Mouse (Mus musculus) gastrocnemius, postnatal 10 days (tissue): ENCODE measurements around the gene Ube2b. TPM values are rescaled to one million over a fixed set of nuclear protein-coding genes. Genes with fewer than 3 reads are reported as not detected.

ENCODE experiments used
- DNase-seq: peaks from one replicate; pipeline ENCODE4 v3.0.0; 2021; ENCODE audit warnings: mixed read lengths
- long read RNA-seq, 2 experiments: library from polyadenylated mRNA; stranded (forward); transcript quantifications; one replicate each; pipeline ENCODE4 v2.0.0; 2021
- total RNA-seq, 2 experiments: library from RNA; stranded (reverse); gene quantifications; 2 replicates each; pipeline ENCODE4 v1.2.3; 2021

The Ube2b gene
- total RNA-seq, result 100 to 1,000 TPM; 241 to 249 TPM
- long read RNA-seq, experiment 1, transcript Ube2b-201 (6 exons, 1,792 nt), result major isoform, 92 of 113 reads
- long read RNA-seq, experiment 1, transcript Ube2b-202 (7 exons, 585 nt), result minor isoform, 12 of 113 reads
- long read RNA-seq, experiment 1, partial matches to known transcripts, result 5 of 113 reads
- long read RNA-seq, experiment 1, other reads (novel, unspliced or antisense), result 4 of 113 reads
- long read RNA-seq, experiment 2, transcript Ube2b-202 (7 exons, 585 nt), result minor isoform, 10 of 122 reads
- long read RNA-seq, experiment 2, transcript Ube2b-201 (6 exons, 1,792 nt), result major isoform, 100 of 122 reads
- long read RNA-seq, experiment 2, partial matches to known transcripts, result 4 of 122 reads
- long read RNA-seq, experiment 2, other reads (novel, unspliced or antisense), result 8 of 122 reads

DNA sequence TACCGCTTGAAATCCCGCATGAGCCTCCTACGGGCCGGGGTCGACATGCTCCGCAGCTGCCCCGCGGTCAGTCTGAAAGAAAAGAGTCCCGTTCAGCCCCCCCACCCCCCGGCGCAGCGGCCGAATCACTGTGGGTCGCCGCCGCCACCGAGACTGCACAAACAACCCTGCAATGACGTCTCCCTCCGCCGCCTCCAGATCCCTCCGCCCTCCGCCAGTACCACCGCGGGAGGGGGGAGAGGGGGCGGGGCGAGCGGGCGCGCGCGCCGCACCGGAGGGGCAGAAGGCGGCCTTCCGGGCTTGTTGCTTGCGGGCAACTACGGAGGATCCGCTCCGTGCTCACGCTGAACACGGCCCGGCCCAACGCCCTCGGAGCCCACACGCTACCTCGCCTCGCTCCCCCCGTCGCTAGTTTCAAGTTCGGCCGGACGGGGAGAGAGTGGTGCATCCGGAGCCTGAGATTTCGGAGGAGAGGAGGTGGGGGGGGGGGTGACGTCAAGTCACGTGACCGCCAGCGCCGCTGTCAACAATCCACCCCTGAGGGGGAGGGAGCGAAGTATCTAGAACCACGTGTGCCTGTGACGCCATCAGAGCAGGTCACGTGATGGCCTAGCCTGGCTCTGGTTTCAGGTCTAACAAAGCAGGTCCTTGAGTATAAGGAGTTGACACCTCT, at the start of gene Ube2b:
Ube2b (minus strand) TSS at position 473 of the 673 bp plus-strand sequence.
- DNase-seq, result peak; percentile 96

GRCm38 (mm10) chr11:52046446-52047165, 46.0 kb upstream of the Ube2b start:
- DNase-seq, result no peak

DNA sequence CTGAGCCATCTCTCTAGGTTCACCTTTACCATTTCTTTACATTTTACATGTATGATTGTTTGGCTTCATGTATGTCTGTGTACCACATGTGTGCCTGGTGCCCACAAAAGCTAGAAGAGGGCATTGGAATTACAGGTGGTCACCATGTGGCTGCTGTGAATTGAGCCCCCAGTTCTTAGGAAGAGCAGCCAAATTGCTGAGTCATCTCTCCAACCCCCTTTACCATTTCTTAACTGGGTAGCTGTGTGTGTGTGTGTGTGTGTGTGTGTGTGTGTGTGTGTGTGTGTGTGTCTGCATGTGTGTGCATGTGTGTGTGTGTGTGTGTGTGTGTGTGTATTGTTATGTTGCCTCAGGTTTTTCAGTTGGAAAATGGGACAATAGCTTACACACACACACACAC, 43.6 kb upstream of the Ube2b start:
- DNase-seq, result no peak

DNA sequence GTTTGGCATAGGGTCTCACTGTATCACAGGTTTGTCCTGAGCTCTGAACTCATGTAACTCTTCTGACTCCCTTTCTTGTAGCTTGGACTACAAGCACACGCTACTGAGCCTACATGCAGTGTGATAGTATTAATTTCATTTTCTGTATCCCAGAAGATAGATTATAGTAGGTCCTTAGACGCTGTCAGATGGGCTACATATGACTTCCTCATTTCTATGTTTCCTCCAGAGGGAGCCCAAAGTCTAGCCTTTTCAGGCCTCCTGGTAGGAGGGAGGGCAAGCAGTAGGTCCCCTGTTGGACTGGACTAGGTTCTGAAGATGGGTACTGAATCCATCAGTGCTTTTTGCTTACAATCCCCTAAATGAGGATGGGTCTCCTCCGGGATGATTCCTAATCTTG, 42.7 kb upstream of the Ube2b start:
- DNase-seq, result no peak

GRCm38 (mm10) chr11:52037659-52038058, 37.1 kb upstream of the Ube2b start:
- no peak for DNase-seq

GRCm38 (mm10) chr11:52035905-52036304, 35.3 kb upstream of the Ube2b start:
- no peak for DNase-seq

DNA sequence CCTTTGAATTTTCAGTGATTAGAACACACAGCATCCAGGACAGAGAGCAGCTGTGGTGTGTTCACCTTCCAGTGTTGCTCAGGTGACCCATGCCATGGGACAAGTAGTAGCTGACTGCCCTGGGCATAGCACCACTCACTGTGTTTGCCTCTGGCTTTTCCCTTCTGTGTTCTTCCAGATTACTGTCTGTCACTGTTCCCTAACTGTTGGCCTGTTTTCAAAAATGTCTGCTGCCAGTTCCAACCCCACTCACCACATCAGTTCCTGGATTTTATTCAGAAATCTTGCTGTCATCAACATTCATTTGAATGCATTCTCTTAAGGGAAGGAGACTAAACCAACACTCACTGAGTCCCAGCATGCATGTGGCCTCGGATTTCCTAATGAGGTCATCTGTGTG, 33.4 kb upstream of the Ube2b start:
- no peak for DNase-seq

DNA sequence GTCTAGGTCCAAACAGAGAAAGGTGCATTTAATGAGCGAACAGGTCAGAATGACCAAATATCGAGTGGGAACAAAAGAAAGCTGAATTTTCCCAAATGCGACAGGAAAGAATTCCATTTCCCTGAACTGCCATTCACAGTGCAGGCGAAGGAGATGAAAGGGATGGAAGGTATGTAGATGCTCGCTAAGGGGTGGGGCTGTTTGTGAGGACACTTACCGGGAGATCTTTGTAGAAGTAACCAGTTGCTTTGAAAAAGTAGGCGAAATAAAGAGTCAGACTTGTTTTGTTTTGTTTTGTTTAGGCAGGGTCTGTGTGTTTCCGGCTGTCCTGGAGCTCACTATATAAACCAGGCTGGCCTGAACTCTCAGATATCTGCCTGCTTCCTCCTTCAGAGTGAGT, 31.8 kb upstream of the Ube2b start:
- no peak for DNase-seq

DNA sequence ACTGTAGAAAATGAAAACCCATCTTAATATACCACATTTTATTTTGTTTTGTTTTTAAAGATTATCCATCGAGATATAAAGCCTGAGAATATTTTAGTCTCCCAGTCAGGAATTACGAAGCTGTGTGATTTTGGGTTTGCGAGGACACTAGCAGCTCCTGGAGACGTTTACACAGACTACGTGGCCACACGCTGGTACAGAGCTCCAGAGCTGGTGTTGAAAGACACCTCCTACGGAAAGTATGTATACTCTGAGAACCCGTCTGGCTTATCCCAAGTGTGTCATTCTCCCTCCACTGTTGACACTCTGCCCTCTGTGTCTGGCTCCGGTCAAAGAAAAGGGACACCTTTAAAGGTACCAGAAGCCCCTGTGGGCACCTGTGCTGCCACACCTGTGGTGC, 17.7 kb upstream of the Ube2b start:
- DNase-seq, result no peak

- no peak for DNase-seq
Observed at GRCm38 (mm10) chr11:52011541-52011940, 11.0 kb upstream of the Ube2b start.

DNA sequence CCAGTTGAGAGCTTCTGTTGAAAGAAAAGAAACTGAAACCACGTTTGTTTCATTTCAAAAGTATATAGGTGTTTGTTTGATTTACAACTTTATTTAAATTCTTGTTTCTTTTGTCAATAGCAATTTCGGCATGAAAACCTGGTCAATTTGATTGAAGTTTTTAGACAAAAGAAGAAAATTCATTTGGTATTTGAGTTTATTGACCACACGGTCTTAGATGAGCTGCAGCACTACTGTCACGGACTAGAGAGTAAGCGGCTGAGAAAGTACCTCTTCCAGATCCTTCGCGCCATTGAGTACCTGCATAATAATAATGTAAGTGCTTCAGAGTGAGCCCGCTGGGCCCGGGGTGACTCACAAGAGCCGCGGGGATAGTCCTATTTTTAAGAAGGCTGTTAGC, 10.4 kb upstream of the Ube2b start:
- no peak for DNase-seq

DNA sequence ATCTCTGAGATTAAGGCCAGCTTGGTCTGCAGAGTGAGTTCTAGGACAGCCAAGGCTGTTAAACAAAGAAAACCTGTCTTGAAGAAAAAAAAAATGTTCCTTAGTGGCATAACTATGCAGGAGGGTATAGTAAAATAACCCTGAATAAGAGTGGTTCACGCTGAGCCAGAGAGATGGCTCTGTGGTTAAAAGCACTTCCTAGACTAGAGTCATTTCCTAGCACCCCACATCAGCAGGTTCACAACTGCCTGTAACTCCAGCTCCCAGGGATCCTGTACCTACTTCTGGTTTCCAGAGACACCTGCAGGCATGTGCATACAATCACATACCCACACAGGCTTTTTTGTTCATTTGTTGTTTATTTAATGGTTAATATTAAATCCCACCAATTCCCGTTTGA, 5.0 kb upstream of the Ube2b start:
- no peak for DNase-seq

- DNase-seq, result peak; percentile 89
Observed at GRCm38 (mm10) chr11:52003772-52004528, 3.4 kb upstream of the Ube2b start, which contains the start of gene Cdkl3. Cdkl3 (plus strand) TSS chr11:52004221.

DNA sequence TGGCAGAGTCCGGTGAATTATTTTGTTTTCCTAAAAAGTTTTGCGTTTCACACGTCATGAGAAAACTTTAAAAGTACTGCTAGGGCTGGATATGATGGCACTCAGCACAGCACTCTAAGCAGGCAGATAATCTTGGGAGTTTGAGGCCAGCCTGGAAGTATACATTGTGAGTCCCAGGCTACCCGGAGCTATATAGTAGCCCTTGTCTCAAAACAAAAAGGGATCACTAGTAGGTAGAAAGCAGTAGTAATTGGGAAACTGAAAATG, 2.9 kb upstream of the Ube2b start:
- DNase-seq, result no peak

DNA sequence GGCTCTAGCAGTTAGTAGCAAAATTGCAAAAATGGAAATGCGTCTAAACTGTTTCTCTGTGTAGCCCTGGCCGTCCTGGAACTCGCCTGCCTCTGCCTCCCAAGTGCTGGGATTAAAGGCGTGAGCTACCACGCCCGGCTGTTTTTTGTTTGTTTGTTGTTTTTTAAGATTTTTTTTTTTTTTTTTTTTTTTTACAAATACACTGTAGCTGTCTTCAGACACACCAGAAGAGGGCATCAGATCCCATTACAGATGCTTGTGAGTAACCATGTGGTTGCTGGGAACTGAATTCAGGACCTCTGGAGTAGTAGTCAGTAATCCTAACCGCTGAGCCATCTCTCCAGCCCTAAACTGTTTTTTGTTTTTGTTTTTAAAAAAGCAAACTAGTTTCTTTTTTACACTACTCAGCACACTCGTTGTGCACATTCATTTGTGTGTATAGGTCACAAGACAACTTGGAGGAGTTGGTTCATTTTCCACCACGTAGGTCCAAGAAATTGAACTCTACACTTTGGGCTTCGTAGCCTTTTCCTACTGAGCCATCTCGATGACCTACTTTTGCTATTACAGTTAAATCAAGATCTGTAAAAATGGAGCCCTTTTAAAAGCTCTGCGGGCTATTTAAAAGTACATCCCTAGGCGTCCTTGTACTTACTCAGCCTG, 2.4 kb upstream of the Ube2b start:
- no peak for DNase-seq

DNA sequence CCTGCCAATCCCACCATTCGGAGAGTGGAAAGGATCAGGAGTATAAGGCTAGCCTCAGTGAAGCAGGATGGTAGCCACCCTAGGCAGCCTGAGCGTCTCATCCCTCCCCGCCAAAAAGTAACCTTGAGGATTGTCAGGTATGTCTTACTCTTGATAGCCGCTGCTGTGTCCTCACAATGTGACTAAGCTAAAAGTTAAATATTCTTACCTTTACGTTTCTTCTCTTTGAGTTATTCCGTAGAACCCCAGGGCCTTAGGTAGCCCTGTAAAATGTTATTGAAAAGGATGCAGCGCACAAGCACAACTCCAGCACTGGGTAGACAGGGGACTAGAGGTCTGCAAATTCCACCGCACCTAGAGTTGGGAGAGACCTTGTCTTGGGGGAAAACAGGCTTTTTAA, 1.3 kb upstream of the Ube2b start:
- DNase-seq, result no peak

DNA sequence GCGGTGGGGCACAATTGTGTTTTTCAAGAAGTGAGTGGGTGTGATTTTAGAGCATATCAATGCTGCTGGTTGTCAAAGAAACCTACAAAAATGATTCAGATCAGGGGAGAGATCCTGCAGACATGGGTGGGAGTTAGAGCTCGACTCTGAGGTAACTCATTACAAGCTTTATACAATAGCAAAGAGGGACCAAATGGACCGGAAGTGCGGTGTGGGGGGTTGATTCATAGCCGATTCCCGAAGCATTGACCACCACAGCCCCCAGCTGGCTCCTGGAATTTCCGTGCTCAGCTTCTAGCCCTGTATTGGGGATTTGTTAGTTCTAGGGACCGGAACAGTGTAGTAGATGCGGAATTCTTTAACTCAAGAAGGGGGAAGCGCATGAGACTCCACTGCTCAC, 779 bp upstream of the Ube2b start:
- DNase-seq, result no peak

DNA sequence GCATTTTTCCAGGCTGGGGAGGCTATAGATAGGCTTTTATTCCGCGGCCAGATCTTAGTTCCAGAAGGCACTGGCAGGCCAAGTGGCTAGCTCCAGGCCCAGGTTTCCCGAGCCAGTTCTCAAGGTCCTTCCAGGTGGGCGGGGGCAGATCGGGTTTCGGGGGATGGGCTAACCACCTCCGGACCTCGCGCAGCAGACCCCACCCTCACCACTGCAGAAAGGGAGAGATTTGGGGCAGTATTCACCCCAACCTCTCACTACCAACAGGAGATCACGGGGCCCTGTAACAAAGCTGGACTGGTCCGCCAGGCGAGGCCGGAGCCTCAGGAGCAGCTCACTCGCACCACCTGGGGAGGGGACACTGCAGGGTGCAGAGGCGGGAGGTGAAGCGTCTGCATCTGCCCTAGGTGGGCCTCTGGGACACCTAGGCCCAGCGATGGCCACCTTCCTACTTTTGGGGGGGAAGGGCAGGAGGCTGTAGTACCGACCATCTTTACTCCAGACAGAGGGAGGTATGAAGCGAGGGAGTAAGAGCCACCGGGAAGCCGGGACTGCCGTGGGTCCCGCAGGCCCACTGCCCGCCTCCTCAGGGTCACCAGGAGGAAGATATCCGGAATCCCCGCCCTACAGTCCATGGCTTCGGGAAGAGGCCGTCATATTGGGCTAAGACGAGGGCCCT, 812 bp downstream of the Ube2b start:
- DNase-seq, result peak; percentile 72

- DNase-seq, result no peak
Observed at GRCm38 (mm10) chr11:51971644-51972043, 28.9 kb downstream of the Ube2b start.

DNA sequence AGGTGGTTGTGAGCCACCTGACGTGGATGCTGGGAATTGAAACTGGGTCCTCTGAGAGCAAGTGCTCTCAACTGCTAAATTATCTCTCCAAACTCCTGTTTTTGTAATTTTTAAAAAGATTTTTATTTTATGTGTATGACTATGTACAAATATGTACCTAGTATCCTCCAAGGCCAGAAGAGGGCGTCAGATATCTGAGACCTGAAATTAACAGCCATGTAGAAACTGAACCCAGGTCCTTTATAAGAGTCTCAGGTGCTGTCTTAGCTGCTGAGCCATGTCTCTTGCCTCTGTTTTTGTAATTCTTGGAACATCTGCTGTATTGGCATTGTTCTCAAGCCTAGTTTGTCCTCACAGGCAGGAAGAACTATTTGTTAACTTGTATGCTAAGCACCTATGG, 31.1 kb downstream of the Ube2b start:
- no peak for DNase-seq

- DNase-seq, result no peak
Observed at GRCm38 (mm10) chr11:51968896-51969295, 31.7 kb downstream of the Ube2b start.
